Mouse (Mus musculus): ENCODE data around the gene Olfr1373. TPM values are rescaled to one million over a fixed set of nuclear protein-coding genes. Genes with fewer than 3 reads are reported as not detected.
"Not testable (repeated sequence)": the region's sequence is repeated elsewhere in the genome, so short reads cannot be mapped to it uniquely, and the experiment has no call there.

The Olfr1373 gene
- polyA plus RNA-seq, 1 experiment = not detected

DNA sequence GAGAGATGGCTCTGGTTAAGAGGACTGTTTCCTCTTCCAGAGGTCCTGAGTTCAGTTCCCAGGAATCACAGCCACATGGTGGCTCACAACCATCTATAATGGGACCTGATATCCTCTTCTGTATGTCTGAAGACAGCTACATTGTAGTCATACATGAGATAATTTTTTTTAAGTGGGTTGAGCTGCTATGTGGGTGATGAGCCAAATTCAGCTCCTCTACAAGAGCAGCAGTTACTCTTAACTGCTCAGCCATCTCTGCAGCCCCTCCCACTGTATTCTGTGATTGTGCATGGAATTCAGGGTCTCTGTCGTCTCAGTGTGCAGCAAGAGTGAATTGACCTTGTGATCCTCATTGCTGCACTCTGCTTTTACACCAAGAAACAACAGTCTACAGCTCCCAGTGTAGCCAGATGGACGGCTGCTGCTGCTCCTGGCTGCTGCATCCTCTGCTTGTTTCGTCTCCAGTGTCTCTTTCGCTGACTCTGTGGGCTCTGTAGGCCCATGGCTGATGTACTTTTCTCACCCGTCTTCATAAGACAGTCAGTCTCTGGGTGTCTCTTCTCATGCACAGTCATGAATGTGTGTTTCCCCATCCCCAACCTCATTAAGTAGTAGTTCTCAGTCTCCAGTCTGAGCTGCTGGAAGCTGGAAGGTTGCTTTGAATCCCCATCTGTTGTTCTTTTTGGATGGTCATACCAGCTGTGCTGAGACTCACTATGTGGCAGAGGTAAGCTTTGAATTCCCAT is 16.8 kb downstream of the Olfr1373 start:
- Histone ChIP-seq H3K4me3 (ENCODE audit: insufficient read depth, low read length) (no peak overlapping the region), H3K27ac (ENCODE audit: insufficient read depth, low read depth, low read length) (no peak overlapping the region), H3K4me1 (ENCODE audit: control insufficient read depth, insufficient read depth, low read length) (no peaks in the 10 kb centered on the region)
- TF ChIP-seq POLR2A (IDR thresholded peaks at IDR 0.05; ENCODE audit: borderline replicate concordance, low read depth, low read length) (no peak), CTCF (IDR thresholded peaks at IDR 0.05; ENCODE audit: low read depth, low read length) (no peak)

DNA sequence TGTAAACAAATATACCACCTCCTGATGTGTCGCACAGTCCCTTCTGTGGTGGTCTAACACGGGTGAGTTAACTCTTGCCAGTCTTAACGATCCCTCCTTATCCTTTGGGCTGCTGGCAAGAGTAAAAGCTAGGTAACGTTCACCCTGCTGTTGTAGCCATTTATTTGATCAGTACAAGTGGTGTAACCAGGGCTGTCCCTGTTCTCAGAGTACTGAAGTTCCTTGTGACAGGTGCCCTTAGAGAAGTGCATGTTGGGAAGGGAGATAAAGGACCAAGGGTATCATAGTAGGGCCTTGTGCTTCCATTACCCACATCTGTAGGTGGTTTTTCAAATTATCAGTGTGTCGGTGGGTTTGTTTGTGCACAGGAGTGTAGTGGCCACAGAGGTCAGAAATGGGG is 17.6 kb downstream of the Olfr1373 start:
- Histone ChIP-seq H3K4me1 (ENCODE audit: control insufficient read depth, insufficient read depth, low read length) (no peaks in the 10 kb centered on the region), H3K4me3 (ENCODE audit: insufficient read depth, low read length) (no peak overlapping the region), H3K27ac (ENCODE audit: insufficient read depth, low read depth, low read length) (no peak overlapping the region)
- no peak for TF ChIP-seq CTCF (IDR thresholded peaks at IDR 0.05; ENCODE audit: low read depth, low read length)
- no peak for TF ChIP-seq POLR2A (IDR thresholded peaks at IDR 0.05; ENCODE audit: borderline replicate concordance, low read depth, low read length)

DNA sequence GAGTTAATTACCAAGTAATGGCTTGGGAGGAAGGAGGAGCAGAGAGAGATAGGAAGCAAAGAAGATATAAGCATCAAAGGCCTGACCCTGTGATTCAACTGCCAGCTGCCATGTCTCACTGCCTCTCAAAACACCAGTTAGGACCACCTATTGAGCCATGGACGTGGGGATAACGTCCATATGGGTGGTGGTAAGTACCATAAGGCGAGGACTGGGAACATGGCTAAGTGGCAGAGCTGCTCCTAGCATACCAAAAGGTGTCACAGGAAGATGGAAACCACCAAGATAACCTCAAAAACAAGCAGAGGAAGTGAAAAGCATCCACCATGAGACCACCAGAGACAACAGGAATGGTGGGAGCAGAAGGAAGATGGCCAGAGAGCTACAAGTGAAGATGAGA is 18.2 kb downstream of the Olfr1373 start:
- no peak for TF ChIP-seq POLR2A (IDR thresholded peaks at IDR 0.05; ENCODE audit: borderline replicate concordance, low read depth, low read length)
- no peak for TF ChIP-seq CTCF (IDR thresholded peaks at IDR 0.05; ENCODE audit: low read depth, low read length)
- Histone ChIP-seq H3K4me3 (ENCODE audit: insufficient read depth, low read length) (no peak overlapping the region), H3K27ac (ENCODE audit: insufficient read depth, low read depth, low read length) (no peak overlapping the region), H3K4me1 (ENCODE audit: control insufficient read depth, insufficient read depth, low read length) (no peaks in the 10 kb centered on the region)

DNA sequence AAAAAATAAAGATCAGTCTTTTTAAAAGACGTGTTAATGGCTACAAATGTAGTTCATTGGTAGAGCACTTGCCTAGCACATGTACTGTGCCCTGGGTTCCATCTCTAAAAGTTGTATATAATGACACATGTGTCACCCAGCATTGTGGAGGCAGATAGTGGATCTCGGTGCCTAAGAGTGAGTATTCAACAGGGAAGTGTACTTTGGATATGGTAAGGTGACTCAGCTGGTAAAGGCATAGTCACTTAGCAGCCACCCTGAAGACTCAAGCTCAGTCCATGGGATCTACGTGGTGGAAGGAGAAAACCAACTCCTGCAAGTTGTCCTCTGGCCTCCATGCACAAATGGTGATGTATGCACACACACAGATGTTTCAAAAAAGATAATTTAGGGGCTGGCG is 20.9 kb downstream of the Olfr1373 start:
- Histone ChIP-seq H3K4me1 (ENCODE audit: control insufficient read depth, insufficient read depth, low read length) (no peaks in the 10 kb centered on the region), H3K27ac (ENCODE audit: insufficient read depth, low read depth, low read length) (no peak overlapping the region), H3K4me3 (ENCODE audit: insufficient read depth, low read length) (no peak overlapping the region)
- TF ChIP-seq CTCF (IDR thresholded peaks at IDR 0.05; ENCODE audit: low read depth, low read length) (no peak), POLR2A (IDR thresholded peaks at IDR 0.05; ENCODE audit: borderline replicate concordance, low read depth, low read length) (no peak)

DNA sequence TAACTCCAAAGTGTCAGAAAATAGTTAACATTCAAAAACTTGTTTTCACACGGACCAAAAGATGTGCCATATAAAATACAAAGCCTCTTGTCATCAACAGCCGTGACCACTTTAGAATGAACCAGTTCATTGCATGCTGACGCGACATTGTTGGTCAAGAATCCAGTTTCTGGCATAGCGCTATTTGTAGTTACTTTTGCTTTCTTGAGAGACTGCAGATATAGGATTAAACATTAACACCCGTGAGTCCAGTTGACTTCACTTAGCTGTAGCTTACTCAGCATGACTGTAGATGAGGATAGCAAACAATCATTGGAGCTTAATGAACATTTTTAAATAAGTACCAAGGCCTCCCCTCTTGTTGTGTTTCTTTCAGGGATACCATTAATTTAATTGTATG is 23.3 kb downstream of the Olfr1373 start:
- H3K4me1 ChIP-seq (ENCODE audit: control insufficient read depth, insufficient read depth, low read length) = 0 out of 2 replicates have a peak, but pooled peaks cover 2% of the 10 kb centered on the region
- H3K27ac ChIP-seq (ENCODE audit: insufficient read depth, low read depth, low read length) = no peak overlapping the region
- no peak for TF ChIP-seq POLR2A (IDR thresholded peaks at IDR 0.05; ENCODE audit: borderline replicate concordance, low read depth, low read length)
- TF ChIP-seq CTCF (IDR thresholded peaks at IDR 0.05; ENCODE audit: low read depth, low read length) = no peak
- H3K4me3 ChIP-seq (ENCODE audit: insufficient read depth, low read length) = no peak overlapping the region

DNA sequence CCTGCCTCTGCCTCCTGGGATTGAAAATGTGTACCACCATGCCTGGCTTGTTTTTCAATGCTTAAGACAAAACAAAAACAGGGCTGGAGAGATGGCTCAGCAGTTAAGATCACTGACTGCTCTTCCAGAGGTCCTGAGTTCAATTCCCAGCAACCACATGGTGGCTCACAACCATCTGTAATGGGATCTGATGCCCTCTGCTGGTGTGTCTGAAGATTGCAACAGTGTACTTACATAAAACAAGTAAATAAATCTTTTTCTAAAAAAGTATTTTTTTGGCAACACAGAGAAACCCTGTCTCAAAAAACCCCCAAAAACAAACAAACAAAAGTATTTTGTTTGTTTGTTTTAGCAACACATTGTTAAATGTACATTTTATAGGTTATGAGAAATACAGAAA is 24.9 kb downstream of the Olfr1373 start:
- H3K27ac ChIP-seq (ENCODE audit: insufficient read depth, low read depth, low read length); H3K4me3 ChIP-seq (ENCODE audit: insufficient read depth, low read length): not testable (repeated sequence)
- H3K4me1 ChIP-seq (ENCODE audit: control insufficient read depth, insufficient read depth, low read length) = peaks cover 10% of the 10 kb centered on the region

DNA sequence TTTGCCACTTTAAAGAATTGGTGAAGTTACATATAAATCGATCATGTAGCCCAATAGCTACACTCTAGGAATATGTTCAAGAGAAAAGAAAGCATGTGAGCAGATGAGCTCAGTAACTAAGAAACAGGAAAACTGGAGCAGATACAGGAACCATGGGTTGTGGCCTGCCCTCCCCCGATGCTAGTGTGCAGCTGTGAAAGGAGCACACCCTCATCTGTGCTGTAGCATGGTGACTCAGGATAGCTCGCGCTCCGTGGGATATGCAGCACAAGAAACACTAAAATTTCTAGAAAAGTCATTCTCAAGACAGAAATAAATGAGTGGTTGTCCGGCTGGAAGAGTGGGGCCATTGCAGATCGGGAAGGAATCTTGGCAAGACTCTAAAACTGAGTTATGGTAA is 28.2 kb downstream of the Olfr1373 start:
- Histone ChIP-seq H3K4me3 (ENCODE audit: insufficient read depth, low read length) (no peak overlapping the region), H3K4me1 (ENCODE audit: control insufficient read depth, insufficient read depth, low read length) (peaks cover 10% of the 10 kb centered on the region), H3K27ac (ENCODE audit: insufficient read depth, low read depth, low read length) (no peak overlapping the region)
- TF ChIP-seq CTCF (IDR thresholded peaks at IDR 0.05; ENCODE audit: low read depth, low read length) (no peak), POLR2A (IDR thresholded peaks at IDR 0.05; ENCODE audit: borderline replicate concordance, low read depth, low read length) (no peak)

DNA sequence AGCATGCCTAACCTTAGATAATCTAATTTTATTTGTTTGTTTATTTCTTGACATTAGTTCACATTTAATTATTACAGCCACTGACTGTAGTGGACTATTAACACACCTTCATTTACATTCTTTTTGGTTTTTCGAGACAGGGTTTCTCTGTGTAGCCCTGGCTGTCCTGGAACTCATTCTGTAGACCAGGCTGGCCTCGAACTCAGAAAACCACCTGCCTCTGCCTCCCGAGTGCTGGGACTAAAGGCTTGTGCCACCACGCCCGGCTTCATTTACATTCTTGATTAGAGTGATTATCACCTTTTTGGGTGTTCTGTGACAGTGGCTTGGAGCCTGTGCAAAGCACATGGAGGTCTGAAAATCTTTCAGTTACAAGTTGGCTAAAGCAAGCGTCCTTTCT is 29.2 kb downstream of the Olfr1373 start:
- not testable (repeated sequence) for H3K27ac ChIP-seq (ENCODE audit: insufficient read depth, low read depth, low read length); H3K4me3 ChIP-seq (ENCODE audit: insufficient read depth, low read length)
- peaks cover 10% of the 10 kb centered on the region for H3K4me1 ChIP-seq (ENCODE audit: control insufficient read depth, insufficient read depth, low read length)

DNA sequence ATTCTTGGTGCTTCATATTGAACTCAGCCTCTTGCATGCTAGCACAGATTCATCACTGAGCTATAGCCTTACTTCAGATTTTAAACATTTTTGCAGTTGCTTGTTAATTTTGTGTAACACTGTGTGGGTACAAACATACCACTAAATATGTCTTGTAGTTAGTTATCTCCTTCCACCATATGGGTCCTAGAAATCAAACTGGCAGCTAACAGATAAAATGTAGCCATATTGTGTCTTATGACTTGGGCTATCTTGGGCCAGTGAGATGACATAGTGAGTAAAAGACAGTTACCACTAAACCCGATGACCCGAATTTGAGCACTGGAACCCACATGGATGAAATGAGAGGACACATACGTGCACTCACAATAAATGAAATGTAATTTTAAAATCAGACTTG is 29.8 kb downstream of the Olfr1373 start:
- Histone ChIP-seq H3K4me3 (ENCODE audit: insufficient read depth, low read length) (no peak overlapping the region), H3K27ac (ENCODE audit: insufficient read depth, low read depth, low read length) (no peak overlapping the region), H3K4me1 (ENCODE audit: control insufficient read depth, insufficient read depth, low read length) (peaks cover 10% of the 10 kb centered on the region)
- TF ChIP-seq CTCF (IDR thresholded peaks at IDR 0.05; ENCODE audit: low read depth, low read length) (no peak), POLR2A (IDR thresholded peaks at IDR 0.05; ENCODE audit: borderline replicate concordance, low read depth, low read length) (no peak)

DNA sequence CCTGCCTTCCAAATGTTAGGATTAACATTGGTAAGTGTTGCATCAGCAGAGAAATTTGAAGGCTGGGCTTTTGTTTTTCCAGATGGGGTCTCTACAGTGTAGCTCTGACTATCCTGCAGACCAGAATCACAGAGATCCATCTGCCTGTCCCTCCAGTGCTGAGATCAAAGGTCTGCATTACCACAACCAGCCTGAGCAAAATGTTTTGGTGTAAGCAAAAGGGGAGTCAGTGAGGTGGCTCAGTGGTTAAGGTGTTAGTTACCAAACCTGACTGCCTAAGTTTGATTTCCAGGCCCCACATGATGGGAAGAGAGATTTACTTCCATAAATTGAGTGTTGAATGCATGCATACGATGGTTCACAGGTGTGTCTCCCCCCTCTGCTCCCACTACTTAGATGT is 35.9 kb downstream of the Olfr1373 start:
- TF ChIP-seq CTCF (IDR thresholded peaks at IDR 0.05; ENCODE audit: low read depth, low read length) (no peak), POLR2A (IDR thresholded peaks at IDR 0.05; ENCODE audit: borderline replicate concordance, low read depth, low read length) (no peak)
- Histone ChIP-seq H3K27ac (ENCODE audit: insufficient read depth, low read depth, low read length) (no peak overlapping the region), H3K4me1 (ENCODE audit: control insufficient read depth, insufficient read depth, low read length) (peaks cover 13% of the 10 kb centered on the region), H3K4me3 (ENCODE audit: insufficient read depth, low read length) (no peak overlapping the region)

DNA sequence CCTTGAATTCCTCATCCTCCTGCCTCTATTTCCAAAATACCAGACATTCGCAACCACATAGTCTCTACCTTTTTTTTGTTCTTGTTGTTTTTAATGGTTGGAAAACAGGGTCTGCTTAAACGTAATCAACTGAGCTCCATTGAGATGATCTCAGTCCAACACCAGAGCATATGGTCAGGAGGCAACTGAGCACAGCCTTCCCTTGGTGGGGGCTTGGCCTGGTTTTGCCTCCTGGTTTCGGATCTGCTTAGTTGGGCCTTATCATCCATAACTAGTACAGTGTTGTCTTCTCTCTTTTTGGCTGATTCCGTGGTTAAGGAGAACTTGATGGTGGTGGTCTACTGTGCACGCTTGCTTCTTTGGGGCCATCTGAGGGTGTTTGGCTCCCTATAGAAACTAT is 36.5 kb downstream of the Olfr1373 start:
- no peak overlapping the region for H3K27ac ChIP-seq (ENCODE audit: insufficient read depth, low read depth, low read length)

More for the DNA sequence above, 36.5 kb downstream of the Olfr1373 start:
- Histone ChIP-seq H3K4me3 (ENCODE audit: insufficient read depth, low read length) (no peak overlapping the region), H3K4me1 (ENCODE audit: control insufficient read depth, insufficient read depth, low read length) (peaks cover 16% of the 10 kb centered on the region)
- TF ChIP-seq CTCF (IDR thresholded peaks at IDR 0.05; ENCODE audit: low read depth, low read length) (no peak), POLR2A (IDR thresholded peaks at IDR 0.05; ENCODE audit: borderline replicate concordance, low read depth, low read length) (no peak)
